Mouse (Mus musculus) ES-CJ7 (cell line): ENCODE data around the gene Olfr1362.

Source experiments
- DNase-seq: peaks from one replicate; pipeline ENCODE4 v3.0.0; 2011; ENCODE audit warnings: low read depth, low spot score

Olfr1362 gene

DNA sequence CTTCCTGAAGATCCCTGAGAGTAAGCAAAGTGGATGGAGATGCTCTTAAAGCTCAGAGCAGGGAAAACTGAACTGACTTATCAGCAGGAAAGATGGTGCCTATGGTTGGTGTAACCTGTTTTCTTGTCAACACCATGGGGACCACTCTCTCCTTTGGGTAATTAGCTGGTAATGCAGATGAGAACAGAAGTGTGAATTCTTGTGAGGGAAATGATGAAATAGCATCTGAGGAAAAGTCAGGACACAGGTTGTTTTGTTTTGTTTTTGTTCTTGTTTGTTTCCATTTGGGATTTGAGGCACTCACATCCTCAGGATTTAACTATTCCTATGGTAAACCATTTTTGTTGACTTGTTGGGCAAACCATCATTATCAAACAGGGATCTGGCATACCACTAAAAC, at the start of gene Olfr1362:
Gene Olfr1362 (minus strand): TSS at position 101 of the 400 bp plus-strand sequence.
- DNase-seq: no peak

DNA sequence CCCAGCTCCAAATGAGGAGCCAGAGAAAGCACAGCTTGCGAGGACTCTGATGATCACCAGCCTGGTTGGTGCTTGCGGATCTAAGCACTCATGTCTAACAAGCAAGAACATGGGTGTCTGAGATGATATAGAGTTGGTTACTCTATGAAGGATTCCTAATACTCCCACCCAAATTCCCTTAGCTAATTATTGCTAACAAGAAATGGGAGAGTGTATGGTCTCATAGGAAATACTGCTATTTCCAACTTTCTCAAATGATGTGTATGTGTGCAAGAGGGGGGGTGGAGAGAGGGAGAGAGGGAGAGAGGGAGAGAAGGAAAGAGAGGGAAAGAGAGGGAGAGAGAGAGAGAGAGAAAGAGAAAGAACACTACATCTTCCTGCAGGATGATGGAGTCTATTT, 49.5 kb upstream of the Olfr1362 start, which contains the start of gene Olfr1361:
Gene Olfr1361 (minus strand): TSS at position 101 of the 400 bp plus-strand sequence.
- no peak for DNase-seq

DNA sequence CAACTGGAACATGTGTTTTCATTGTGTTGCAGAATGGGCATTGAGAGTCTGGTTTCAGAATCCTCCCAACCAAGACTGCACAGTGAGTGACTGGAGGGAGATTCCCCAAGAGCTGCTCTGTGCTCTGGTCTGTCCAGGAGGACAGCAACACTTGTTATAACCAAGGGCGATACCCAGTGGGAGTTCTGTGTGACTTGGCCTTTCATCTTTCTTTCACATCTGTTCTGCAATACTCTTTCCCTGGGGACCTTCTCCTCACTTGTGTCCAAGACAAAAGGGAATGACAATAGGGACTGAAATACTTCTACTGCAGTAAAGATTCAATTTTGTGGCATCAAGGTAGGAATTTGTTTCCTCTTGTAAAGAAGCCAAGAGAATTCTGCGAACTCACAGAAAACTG, 28.6 kb upstream of the Olfr1362 start, which contains the start of gene Olfr11:
Gene Olfr11 (minus strand): TSS at position 101 of the 400 bp plus-strand sequence.
- no peak for DNase-seq

- DNase-seq: no peak
Observed at GRCm38 (mm10) chr13:21591618-21592017, 22.2 kb downstream of the Olfr1362 start.

GRCm38 (mm10) chr13:21581659-21582058, 32.2 kb downstream of the Olfr1362 start, which contains the start of gene Olfr1364:
TSS of gene Olfr1364 (minus strand) at chr13:21581759.
- DNase-seq: no peak
